Mouse (Mus musculus) C2C12 (cell line): ENCODE data around the gene Gm49711.

Experiments used
- CTCF ChIP-seq: IDR thresholded peaks from one replicate; pipeline ENCODE4 v1.5.1; 2011; ENCODE audit not compliant: control insufficient read depth, insufficient read depth, insufficient read length
- FOSL1 ChIP-seq: IDR thresholded peaks from one replicate; pipeline ENCODE4 v1.8.0; 2011; ENCODE audit warnings: mild to moderate bottlenecking, low read length; ENCODE audit not compliant: poor library complexity, insufficient read depth, severe bottlenecking

DNA sequence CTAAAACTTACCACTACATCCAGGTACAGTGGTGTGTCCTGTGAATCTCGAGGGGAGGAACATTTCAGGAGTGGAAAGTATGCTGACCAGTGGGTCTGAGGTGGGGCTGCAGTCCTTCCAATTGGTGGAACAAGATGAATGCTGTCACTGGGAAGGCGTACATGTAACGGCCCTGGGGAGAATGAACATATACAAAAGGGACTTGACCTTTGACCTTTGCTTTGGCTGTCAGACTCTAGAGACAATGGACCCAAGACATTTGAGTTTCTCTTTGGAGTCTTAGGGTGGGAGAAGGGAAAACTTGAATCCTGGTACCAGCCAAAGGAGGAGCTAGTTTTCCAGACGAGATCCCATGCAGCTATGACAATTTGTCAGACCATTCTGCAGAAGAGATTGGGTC lies 104.2 kb downstream of the Gm49711 start:
- no peak for TF ChIP-seq CTCF
- no peak for TF ChIP-seq FOSL1
